Mouse (Mus musculus) lung, embryonic 16.5 days (tissue): Measurements from ENCODE around the gene Lrfn2. TPM values are rescaled to one million over a fixed set of nuclear protein-coding genes. Genes with fewer than 3 reads are reported as not detected.

Source experiments
- ATAC-seq: fragments of 200-750 bp; cut with Nextera tagmentation; 2 replicates; pipeline ENCODE4 v1.8.0; 2017; ENCODE audit warnings: low read depth, mild to moderate bottlenecking, moderate library complexity
- H3K27ac ChIP-seq: fragments of 300-500 bp; sonication (generic); 2 replicates; pipeline ENCODE4 v1.5.1; 2014; ENCODE audit warnings: mild to moderate bottlenecking, control low read depth, low read length
- H3K27me3 ChIP-seq: fragments of 300-500 bp; sonication (generic); 2 replicates; pipeline ENCODE4 v1.6.1; 2014; ENCODE audit warnings: low read depth, low read length, mixed read lengths; ENCODE audit not compliant: control insufficient read depth, insufficient read depth
- H3K36me3 ChIP-seq: fragments of 300-500 bp; sonication (generic); 2 replicates; pipeline ENCODE4 v1.6.1; 2014; ENCODE audit warnings: low read length; ENCODE audit not compliant: control insufficient read depth, insufficient read depth
- H3K4me1 ChIP-seq: fragments of 300-500 bp; sonication (generic); replicated peaks from 2 replicates; pipeline ENCODE4 v1.6.1; 2014; ENCODE audit warnings: low read length, mixed read lengths; ENCODE audit not compliant: control insufficient read depth, insufficient read depth
- H3K4me2 ChIP-seq: fragments of 300-500 bp; sonication (generic); 2 replicates; pipeline ENCODE4 v1.6.1; 2014; ENCODE audit warnings: low read depth, low read length, control low read depth
- H3K4me3 ChIP-seq: fragments of 300-500 bp; sonication (generic); 2 replicates; pipeline ENCODE4 v1.5.1; 2014; ENCODE audit warnings: mild to moderate bottlenecking, low read length, control low read depth
- H3K9ac ChIP-seq: fragments of 300-500 bp; sonication (generic); 2 replicates; pipeline ENCODE4 v1.6.1; 2014; ENCODE audit warnings: low read length, control low read depth
- H3K9me3 ChIP-seq: fragments of 300-500 bp; sonication (generic); 2 replicates; pipeline ENCODE4 v1.6.1; 2016; ENCODE audit warnings: low read length; ENCODE audit not compliant: control insufficient read depth
- WGBS: fragments of 180-500 bp; shearing (Covaris S2); extraction: QIAGEN DNeasy Blood & Tissue Kit; methylation state at CpG from one replicate; pipeline ENCODE4 v1.1.7; 2014; 5-methylcytosine and 5-hydroxymethylcytosine counted together
- polyA plus RNA-seq: library from polyadenylated mRNA; unstranded; fragments of >200 nt; fragmentation: Nextera tagmentation; extraction: Ambion mirVana; gene quantifications from 2 replicates; pipeline ENCODE4 v1.2.1, GENCODE M21; 2015

Lrfn2 gene
- polyA plus RNA-seq, 1 experiment from 2014 or later = 0.25 TPM

DNA sequence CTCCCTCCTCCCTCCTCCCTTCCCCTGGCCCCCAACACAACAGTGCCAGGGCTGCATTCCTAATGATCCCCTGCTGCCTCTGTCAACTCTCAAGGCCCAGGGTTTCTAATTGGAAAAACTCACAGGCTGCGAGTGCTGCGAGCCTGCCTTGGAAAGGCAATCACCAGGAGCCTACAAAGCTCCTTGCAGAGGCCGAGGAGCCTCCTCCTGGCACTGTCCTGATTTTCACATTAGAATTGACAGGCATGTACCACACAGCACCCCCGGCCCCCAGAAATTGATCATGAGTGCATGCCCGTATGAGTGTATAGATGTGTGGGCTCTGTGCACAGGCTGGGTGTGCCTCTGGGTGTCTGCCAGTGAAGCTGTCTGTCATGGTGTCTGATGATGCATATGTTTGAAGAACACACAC lies 44.4 kb downstream of the Lrfn2 start:
- no peak overlapping the region for H3K4me3 ChIP-seq
- H3K9ac ChIP-seq = no peak overlapping the region
- no peaks in the 10 kb centered on the region for H3K27me3 ChIP-seq
- H3K9me3 ChIP-seq = no peaks in the 10 kb centered on the region
- no peaks in the 10 kb centered on the region for H3K36me3 ChIP-seq
- peaks cover 5% of the 10 kb centered on the region; the same call in 1 of the 2 replicates for H3K4me1 ChIP-seq
- WGBS = 37% methylated on average over 5 of the region's 5 CpGs
- H3K4me2 ChIP-seq = no peak overlapping the region
- ATAC-seq = peak; percentile 32; the same call in 1 of the 2 replicates
- H3K27ac ChIP-seq = no peak overlapping the region

DNA sequence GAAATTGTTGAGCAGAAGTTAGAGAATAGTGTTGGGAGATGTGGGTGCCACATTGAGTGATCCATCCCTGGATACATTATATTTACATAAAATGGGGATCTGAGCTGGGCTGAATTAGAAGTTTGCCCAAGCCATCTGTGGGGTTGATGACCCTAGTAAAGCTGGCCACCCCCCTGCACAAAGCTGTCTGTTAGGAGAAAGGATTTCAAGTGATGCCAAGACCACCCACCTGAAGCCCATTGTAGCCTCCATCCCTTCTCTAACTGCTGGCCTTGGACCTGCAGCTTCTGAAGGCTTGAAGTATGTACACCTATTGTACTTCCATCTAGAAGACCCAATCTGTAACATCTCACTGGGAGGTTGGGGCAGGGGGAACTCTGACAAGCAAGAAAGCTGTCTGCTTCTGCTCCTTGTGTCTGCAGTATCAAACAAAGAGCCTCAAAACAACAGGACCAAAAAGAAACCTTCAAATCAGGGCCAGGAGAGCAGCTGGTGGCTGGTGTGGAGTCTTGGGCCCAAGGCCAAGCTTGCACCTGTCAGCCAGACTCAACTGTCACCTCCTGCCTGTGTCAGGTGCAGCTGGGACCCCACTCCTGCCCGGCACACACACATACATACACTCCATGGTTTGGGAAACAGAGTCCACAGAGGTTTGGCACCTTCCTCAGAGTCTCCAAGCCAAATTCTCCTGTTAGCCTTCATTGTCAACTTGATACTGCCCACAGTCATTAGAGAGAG lies 63.2 kb downstream of the Lrfn2 start:
- H3K9me3 ChIP-seq = no peaks in the 10 kb centered on the region
- H3K9ac ChIP-seq = no peak overlapping the region
- 60% methylated on average over 1 of the region's 1 CpGs for WGBS
- H3K4me3 ChIP-seq = no peak overlapping the region
- no peak overlapping the region for H3K27ac ChIP-seq
- no peak for ATAC-seq
- H3K36me3 ChIP-seq = no peaks in the 10 kb centered on the region
- H3K4me2 ChIP-seq = no peak overlapping the region
- H3K27me3 ChIP-seq = no peaks in the 10 kb centered on the region
- 0 out of 2 replicates have a peak, but pooled peaks cover 2% of the 10 kb centered on the region for H3K4me1 ChIP-seq

DNA sequence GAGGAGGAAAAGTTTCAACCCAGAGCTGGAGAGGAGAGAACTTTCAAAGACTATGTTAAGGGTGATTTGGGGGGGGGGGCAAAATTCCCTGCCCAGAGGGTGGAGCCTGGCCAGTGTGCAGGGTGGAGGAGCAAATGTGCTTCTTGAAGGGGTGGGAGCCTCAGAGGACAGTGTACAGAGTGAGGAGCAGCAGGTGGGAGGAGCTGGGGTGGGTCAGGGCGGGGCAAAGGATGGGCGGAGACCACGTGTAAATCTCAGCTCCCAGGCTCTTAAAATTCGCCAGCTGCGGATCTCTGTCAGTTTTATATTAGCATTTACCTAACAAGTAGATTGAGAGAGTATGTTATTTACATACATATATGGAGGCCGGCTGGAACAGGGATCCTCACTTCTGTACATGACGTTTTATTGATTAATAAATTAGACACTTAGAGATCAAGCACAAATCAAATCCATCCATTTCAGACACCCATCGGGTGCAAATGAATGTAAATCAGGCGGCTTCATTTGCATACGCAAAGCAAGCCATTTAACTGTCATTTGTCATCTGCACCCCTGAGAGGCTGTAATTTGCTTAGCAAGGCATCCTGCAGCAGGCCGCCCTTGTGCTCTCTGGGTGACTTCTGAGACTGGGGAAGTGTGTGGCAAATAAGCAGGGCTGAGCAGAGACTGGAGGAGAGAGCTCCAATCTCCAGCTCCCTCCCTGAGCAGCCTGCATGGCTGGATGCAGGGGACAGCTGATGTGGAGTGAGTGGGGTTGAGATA lies 67.5 kb downstream of the Lrfn2 start:
- no peak overlapping the region for H3K4me2 ChIP-seq
- no peaks in the 10 kb centered on the region for H3K27me3 ChIP-seq
- H3K36me3 ChIP-seq = no peaks in the 10 kb centered on the region
- peak; percentile 66; the same call in 1 of the 2 replicates for ATAC-seq
- no peaks in the 10 kb centered on the region for H3K9me3 ChIP-seq
- H3K4me1 ChIP-seq = 0 out of 2 replicates have a peak, but pooled peaks cover 2% of the 10 kb centered on the region
- 5% methylated on average over 11 of the region's 11 CpGs for WGBS
- no peak overlapping the region for H3K4me3 ChIP-seq
- H3K9ac ChIP-seq = no peak overlapping the region
- no peak overlapping the region for H3K27ac ChIP-seq

DNA sequence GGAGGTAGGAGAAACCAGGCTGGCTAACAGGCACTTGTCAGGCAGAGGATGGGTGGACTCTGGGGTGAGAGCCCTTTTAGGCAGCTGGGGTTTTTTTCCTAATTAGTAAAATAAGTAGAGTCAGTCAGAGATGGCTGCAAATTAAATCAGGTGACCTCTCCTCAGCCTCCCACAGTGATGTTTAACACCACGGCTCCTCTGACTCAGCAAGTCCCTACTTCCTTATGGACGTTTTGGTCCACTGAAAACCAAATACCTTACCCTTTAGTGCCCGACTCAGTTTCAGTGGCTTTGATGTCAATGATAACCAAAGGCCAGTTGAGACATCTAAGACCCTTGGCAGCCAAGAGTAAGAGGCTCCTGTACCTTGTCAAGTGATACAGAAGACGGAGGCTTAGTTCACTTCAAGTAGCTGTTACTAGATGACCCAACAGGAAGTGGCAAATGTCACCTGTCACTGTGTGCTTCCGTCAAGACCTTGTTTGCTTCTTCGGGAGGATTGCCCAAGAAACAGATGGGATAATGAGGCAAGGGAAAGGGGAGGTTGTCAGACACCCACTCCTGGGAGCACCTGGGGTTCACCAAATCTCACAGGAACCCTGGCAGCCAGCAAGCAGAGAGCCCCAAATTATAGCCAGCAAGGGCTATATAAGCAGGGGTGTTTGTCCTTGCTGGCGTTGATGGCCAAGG lies 77.3 kb downstream of the Lrfn2 start:
- no peak overlapping the region for H3K4me3 ChIP-seq
- no peak overlapping the region for H3K27ac ChIP-seq
- WGBS = 33% methylated on average over 7 of the region's 7 CpGs
- H3K9me3 ChIP-seq = no peaks in the 10 kb centered on the region
- H3K4me2 ChIP-seq = no peak overlapping the region
- no peaks in the 10 kb centered on the region for H3K27me3 ChIP-seq
- H3K36me3 ChIP-seq = no peaks in the 10 kb centered on the region
- H3K9ac ChIP-seq = no peak overlapping the region
- ATAC-seq = no peak
- H3K4me1 ChIP-seq = no peaks in the 10 kb centered on the region

DNA sequence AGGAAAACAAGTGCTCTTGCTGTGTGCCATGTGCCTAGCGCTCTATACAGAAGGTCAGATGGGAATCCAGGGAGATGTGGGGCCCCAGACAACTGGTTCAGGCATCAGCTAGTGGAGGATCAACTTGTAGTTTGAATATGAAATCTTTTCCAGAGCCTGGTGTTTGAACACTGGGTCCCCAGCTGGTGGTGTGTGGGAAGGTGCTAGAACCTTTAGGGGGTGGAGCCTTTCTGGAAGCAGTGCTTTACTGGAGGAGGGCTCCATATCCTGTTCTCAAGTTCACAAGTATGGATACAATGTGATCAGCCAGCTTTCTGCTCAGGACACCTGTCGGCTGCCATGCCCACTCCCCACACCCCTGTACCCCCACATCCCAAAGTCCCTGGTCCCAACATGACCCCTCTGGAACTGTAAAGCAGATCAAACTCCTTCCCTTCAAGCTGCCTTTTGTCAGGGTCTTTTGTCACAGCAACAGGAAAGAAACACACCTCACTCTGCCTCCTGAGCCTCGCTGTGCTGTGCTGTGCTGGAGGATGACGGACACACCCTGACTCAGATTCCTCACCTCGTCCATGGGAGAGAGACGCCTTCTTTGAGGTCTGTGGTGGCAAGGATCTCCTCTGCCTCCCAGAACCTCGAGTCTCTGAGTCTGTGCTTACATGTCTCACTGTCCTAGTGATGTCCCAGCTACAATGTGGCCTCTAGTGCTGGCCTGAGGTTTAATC lies 81.9 kb downstream of the Lrfn2 start:
- Histone ChIP-seq H3K36me3 (no peaks in the 10 kb centered on the region), H3K27ac (no peak overlapping the region), H3K9me3 (no peaks in the 10 kb centered on the region), H3K9ac (no peak overlapping the region), H3K4me3 (no peak overlapping the region), H3K4me2 (no peak overlapping the region), H3K4me1 (no peaks in the 10 kb centered on the region; the same call in 1 of the 2 replicates), H3K27me3 (no peaks in the 10 kb centered on the region)
- no peak for ATAC-seq
- 64% methylated on average over 7 of the region's 7 CpGs for WGBS

DNA sequence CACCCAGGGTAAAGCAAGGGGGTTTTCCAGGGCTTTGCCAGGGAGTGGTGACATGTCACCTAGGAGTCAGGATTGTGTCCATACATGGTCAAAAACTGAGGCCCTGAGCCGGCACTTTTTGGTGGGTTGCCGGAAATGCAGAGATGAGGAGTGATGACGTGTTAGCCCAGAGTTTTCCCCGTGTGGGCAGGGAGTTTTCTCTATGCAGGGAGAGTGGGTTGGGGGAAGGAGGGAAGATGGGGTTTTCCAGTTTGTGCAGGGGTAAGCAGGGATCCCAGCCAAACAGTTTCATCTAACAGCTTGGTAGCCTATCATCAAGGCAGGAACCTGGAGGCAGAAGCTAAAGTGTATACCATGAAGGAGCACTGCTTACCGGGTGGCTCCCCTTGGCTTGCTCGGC lies 83.2 kb downstream of the Lrfn2 start:
- H3K4me2 ChIP-seq = no peak overlapping the region
- H3K36me3 ChIP-seq = no peaks in the 10 kb centered on the region
- H3K27ac ChIP-seq = no peak overlapping the region
- ATAC-seq = no peak
- H3K4me1 ChIP-seq = no peaks in the 10 kb centered on the region; the same call in 1 of the 2 replicates
- H3K9me3 ChIP-seq = no peaks in the 10 kb centered on the region
- no peak overlapping the region for H3K4me3 ChIP-seq
- 70% methylated on average over 6 of the region's 6 CpGs for WGBS
- H3K27me3 ChIP-seq = no peaks in the 10 kb centered on the region
- H3K9ac ChIP-seq = no peak overlapping the region

DNA sequence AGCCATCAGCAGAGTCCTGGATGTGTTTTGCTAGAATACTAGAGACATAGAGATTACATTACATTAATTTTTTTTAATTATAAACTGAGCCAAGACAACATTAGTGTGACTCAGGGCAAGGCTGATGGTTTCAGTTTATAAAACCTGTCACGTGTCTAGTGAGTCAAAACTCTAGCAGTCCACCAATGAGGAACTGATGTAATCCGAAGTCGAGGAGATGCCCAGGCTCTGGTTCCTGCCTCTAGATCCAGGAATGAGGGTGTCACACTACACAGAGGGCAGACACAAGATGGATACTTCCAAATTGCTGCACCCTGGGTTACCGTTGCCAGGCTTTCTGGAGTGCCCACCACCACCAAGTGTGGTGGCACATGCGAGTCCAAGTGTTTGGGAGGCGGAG lies 84.0 kb downstream of the Lrfn2 start:
- no peak for ATAC-seq
- Histone ChIP-seq H3K4me1 (no peaks in the 10 kb centered on the region; the same call in 1 of the 2 replicates), H3K9me3 (no peaks in the 10 kb centered on the region), H3K27ac (no peak overlapping the region), H3K9ac (no peak overlapping the region), H3K36me3 (no peaks in the 10 kb centered on the region), H3K4me2 (no peak overlapping the region), H3K4me3 (no peak overlapping the region), H3K27me3 (no peaks in the 10 kb centered on the region)
- whole genome bisulfite sequencing = 87% methylated on average over 6 of the region's 6 CpGs

DNA sequence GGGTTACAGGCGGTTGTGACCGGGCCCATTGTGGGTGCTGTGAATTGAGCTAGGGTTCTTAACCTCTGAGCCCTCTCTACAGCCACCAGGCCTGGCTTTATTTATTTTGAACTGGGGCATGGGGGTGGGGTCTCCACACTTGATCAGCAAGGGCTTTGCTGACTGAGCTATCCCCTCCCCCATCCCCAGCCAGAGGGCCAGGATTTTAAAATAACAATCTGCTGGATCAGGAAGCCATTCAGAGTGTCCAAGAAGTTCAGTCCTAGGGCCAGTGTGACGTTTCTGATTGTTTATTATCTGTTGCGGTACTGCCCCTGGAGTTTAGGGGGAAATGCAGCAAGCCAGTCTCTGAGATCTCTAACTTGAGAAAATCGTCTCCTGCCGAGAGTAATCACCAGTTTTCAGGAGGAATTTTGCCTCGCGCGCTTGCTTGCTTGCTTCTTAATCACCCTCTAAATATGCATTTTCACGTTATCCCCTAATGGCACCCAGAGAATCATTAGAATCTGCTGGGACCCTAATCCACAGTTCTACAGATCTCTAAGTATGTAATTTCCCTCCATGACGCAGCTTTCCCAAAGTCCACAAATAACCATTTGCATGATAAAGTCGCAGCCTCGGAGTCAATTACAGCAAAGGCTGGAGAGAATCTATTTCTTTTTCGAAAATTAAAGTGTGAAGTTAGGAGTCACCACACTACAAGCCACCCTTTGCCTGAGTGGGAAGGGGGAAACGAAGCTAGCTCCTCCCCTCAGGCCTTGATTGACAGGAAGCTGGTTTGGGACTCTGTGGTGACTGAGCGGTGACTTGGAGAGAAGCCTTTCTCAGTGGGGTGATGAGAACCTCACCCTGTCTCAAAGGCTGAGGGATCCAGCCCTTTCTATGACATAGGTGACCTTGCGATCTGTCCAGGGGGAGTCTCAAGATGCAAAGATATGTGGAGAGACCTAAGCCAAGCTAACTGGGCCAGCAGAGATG lies 85.5 kb downstream of the Lrfn2 start:
- no peak overlapping the region for H3K4me2 ChIP-seq
- H3K27me3 ChIP-seq = no peaks in the 10 kb centered on the region
- H3K9me3 ChIP-seq = no peaks in the 10 kb centered on the region
- peak; percentile 13; the same call in 1 of the 2 replicates for ATAC-seq
- no peak overlapping the region for H3K9ac ChIP-seq
- no peaks in the 10 kb centered on the region; the same call in 1 of the 2 replicates for H3K4me1 ChIP-seq
- 47% methylated on average over 17 of the region's 17 CpGs for WGBS
- no peak overlapping the region for H3K4me3 ChIP-seq
- no peak overlapping the region for H3K27ac ChIP-seq
- no peaks in the 10 kb centered on the region for H3K36me3 ChIP-seq
